Mouse (Mus musculus): ENCODE measurements around the gene Map3k5.

DNA sequence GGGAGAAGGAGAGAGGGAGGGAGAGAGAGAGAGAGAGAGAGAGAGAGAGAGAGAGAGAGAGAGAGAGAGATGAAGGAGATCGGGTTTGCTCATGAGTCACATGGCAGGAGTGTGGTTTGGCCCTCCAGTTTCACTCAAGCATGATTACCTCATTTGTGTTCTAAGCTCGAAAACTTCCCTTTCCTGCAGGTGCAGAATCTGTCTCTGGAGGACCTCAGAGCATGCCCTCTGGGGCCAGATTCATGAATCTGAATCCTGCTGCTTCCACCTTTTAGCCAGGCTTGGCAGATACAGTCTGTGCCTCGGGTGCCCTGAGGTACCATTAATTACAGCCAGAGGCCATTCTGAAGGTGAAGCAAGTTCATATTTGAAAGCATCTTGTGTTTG, 57.6 kb downstream of the Map3k5 start:
- no peak for TF ChIP-seq GATA1 (IDR thresholded peaks at IDR 0.05; ENCODE audit: borderline replicate concordance, low read length)
- no peak for TF ChIP-seq FLI1 (IDR thresholded peaks at IDR 0.05; ENCODE audit: low read length)
